Mouse (Mus musculus) neural tube, embryonic 11.5 days (tissue): ENCODE measurements around the gene Neurod1. TPM values are rescaled to one million over a fixed set of nuclear protein-coding genes. Genes with fewer than 3 reads are reported as not detected.

ENCODE experiments used
- ATAC-seq: fragments of 200-750 bp; cut with Nextera tagmentation; 2 replicates; pipeline ENCODE4 v1.8.0; 2017; ENCODE audit warnings: moderate number of reproducible peaks, mild to moderate bottlenecking, moderate TSS enrichment, moderate library complexity; ENCODE audit not compliant: insufficient read depth, low FRiP score, low TSS enrichment
- DNase-seq: peaks from one replicate; pipeline ENCODE4 v3.0.0-alpha.2; 2015; ENCODE audit warnings: low spot score
- H3K27ac ChIP-seq: fragments of 300-500 bp; sonication (generic); 2 replicates; pipeline ENCODE4 v1.5.1; 2014; ENCODE audit warnings: low read depth, mild to moderate bottlenecking, low read length
- H3K27me3 ChIP-seq: fragments of 300-500 bp; sonication (generic); 2 replicates; pipeline ENCODE4 v1.6.1; 2014; ENCODE audit warnings: mild to moderate bottlenecking, low read length, mixed read lengths; ENCODE audit not compliant: control insufficient read depth, insufficient read depth
- H3K36me3 ChIP-seq: fragments of 300-500 bp; sonication (generic); 2 replicates; pipeline ENCODE4 v1.6.1; 2014; ENCODE audit warnings: mild to moderate bottlenecking, low read length, moderate library complexity, mixed read lengths; ENCODE audit not compliant: control insufficient read depth, insufficient read depth
- H3K4me1 ChIP-seq: fragments of 300-500 bp; sonication (generic); 2 replicates; pipeline ENCODE4 v1.6.1; 2014; ENCODE audit warnings: low read length, mixed read lengths; ENCODE audit not compliant: control insufficient read depth, insufficient read depth
- H3K4me2 ChIP-seq: fragments of 300-500 bp; sonication (generic); 2 replicates; pipeline ENCODE4 v1.6.1; 2014; ENCODE audit warnings: low read depth, mild to moderate bottlenecking, moderate library complexity
- H3K4me3 ChIP-seq: fragments of 300-500 bp; sonication (generic); 2 replicates; pipeline ENCODE4 v1.5.1; 2014; ENCODE audit warnings: low read depth, low read length
- H3K9ac ChIP-seq: fragments of 300-500 bp; sonication (generic); 2 replicates; pipeline ENCODE4 v1.6.1; 2014; ENCODE audit warnings: mild to moderate bottlenecking, low read length
- H3K9me3 ChIP-seq: fragments of 300-500 bp; sonication (generic); 2 replicates; pipeline ENCODE4 v1.6.1; 2016; ENCODE audit warnings: low read length; ENCODE audit not compliant: control insufficient read depth
- WGBS: fragments of 180-500 bp; shearing (Covaris S2); extraction: QIAGEN DNeasy Blood & Tissue Kit; methylation state at CpG from one replicate; pipeline ENCODE4 v1.1.7; 2014; 5-methylcytosine and 5-hydroxymethylcytosine counted together
- polyA plus RNA-seq: library from polyadenylated mRNA; unstranded; fragments of >200 nt; fragmentation: Nextera tagmentation; extraction: Ambion mirVana; gene quantifications from 2 replicates; pipeline ENCODE4 v1.2.1, GENCODE M21; 2014

Gene Neurod1
- polyA plus RNA-seq, 1 experiment from 2014 or later = 44.8 TPM

GRCm38 (mm10) chr2:79429108-79429507 lies 27.4 kb downstream of the Neurod1 start:
- no peak overlapping the region for H3K27ac ChIP-seq
- H3K4me1 ChIP-seq = no peaks in the 10 kb centered on the region
- peak overlapping the region; percentile 59 for H3K4me2 ChIP-seq
- H3K27me3 ChIP-seq = no peaks in the 10 kb centered on the region
- H3K9me3 ChIP-seq = no peaks in the 10 kb centered on the region
- no peaks in the 10 kb centered on the region for H3K36me3 ChIP-seq
- peak overlapping the region; percentile 36 for H3K4me3 ChIP-seq
- WGBS = 8% methylated on average over 7 of the region's 7 CpGs
- DNase-seq = no peak
- peak; percentile 40 for ATAC-seq
- H3K9ac ChIP-seq = peak overlapping the region; percentile 53; the same call in 1 of the 2 replicates

- Histone ChIP-seq H3K27ac (no peak overlapping the region), H3K27me3 (no peaks in the 10 kb centered on the region), H3K9me3 (no peaks in the 10 kb centered on the region), H3K4me2 (peak overlapping the region; percentile 59), H3K36me3 (no peaks in the 10 kb centered on the region), H3K4me1 (no peaks in the 10 kb centered on the region), H3K4me3 (peak overlapping the region; percentile 36), H3K9ac (peak overlapping the region; percentile 53)
- peak; percentile 78 for ATAC-seq
- peak; percentile 45 for DNase-seq
- WGBS = under 1% methylated on average over 35 of the region's 35 CpGs
Observed at GRCm38 (mm10) chr2:79428569-79429104, 27.9 kb downstream of the Neurod1 start.

GRCm38 (mm10) chr2:79428022-79428421 lies 28.5 kb downstream of the Neurod1 start:
- Histone ChIP-seq H3K4me1 (no peaks in the 10 kb centered on the region), H3K9me3 (no peaks in the 10 kb centered on the region), H3K9ac (no peak overlapping the region), H3K36me3 (no peaks in the 10 kb centered on the region), H3K4me3 (no peak overlapping the region), H3K27me3 (no peaks in the 10 kb centered on the region), H3K27ac (no peak overlapping the region), H3K4me2 (no peak overlapping the region)
- DNase-seq = no peak
- ATAC-seq = no peak
- 22% methylated on average over 6 of the region's 6 CpGs for WGBS

DNA sequence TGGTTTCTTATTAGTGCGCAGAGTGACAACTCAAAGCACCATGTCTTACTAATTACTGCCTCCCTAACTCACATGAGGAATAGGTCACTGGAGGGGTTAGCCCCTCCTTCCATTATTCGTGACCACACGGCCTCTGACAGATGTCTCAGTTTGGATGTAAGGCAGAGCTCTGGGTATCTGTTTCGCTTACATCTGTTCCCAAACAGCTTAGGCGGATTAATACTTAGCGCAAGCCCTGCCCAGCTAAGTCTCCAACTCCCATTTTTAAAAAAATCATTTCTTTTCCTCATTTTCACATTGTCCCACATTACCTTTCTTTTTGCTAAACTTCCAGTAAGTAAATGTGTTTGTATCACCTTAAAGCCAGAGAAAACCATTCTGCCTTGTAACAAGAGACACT lies 34.9 kb downstream of the Neurod1 start:
- no peaks in the 10 kb centered on the region for H3K9me3 ChIP-seq
- H3K9ac ChIP-seq = no peak overlapping the region
- H3K4me3 ChIP-seq = no peak overlapping the region
- no peaks in the 10 kb centered on the region for H3K4me1 ChIP-seq
- H3K27ac ChIP-seq = no peak overlapping the region
- no peaks in the 10 kb centered on the region for H3K36me3 ChIP-seq
- H3K4me2 ChIP-seq = no peak overlapping the region
- ATAC-seq = no peak
- DNase-seq = no peak
- H3K27me3 ChIP-seq = no peaks in the 10 kb centered on the region
- WGBS = 47% methylated on average over 6 of the region's 6 CpGs

GRCm38 (mm10) chr2:79414505-79414904 lies 42.0 kb downstream of the Neurod1 start:
- WGBS = 86% methylated on average over 7 of the region's 7 CpGs
- Histone ChIP-seq H3K27ac (no peak overlapping the region), H3K4me3 (no peak overlapping the region), H3K9me3 (no peaks in the 10 kb centered on the region), H3K4me2 (no peak overlapping the region), H3K27me3 (no peaks in the 10 kb centered on the region), H3K36me3 (no peaks in the 10 kb centered on the region), H3K4me1 (no peaks in the 10 kb centered on the region), H3K9ac (no peak overlapping the region)
- ATAC-seq (no peak), DNase-seq (no peak)

- no peaks in the 10 kb centered on the region for H3K27me3 ChIP-seq
- no peak for ATAC-seq
- no peak overlapping the region for H3K4me3 ChIP-seq
- no peaks in the 10 kb centered on the region for H3K4me1 ChIP-seq
- no peak overlapping the region for H3K9ac ChIP-seq
- no peaks in the 10 kb centered on the region for H3K9me3 ChIP-seq
- H3K27ac ChIP-seq = no peak overlapping the region
- 89% methylated on average over 3 of the region's 3 CpGs for WGBS
- no peaks in the 10 kb centered on the region for H3K36me3 ChIP-seq
- H3K4me2 ChIP-seq = no peak overlapping the region
- no peak for DNase-seq
Observed at GRCm38 (mm10) chr2:79410903-79411255, 45.7 kb downstream of the Neurod1 start.

GRCm38 (mm10) chr2:79410247-79410902 lies 46.2 kb downstream of the Neurod1 start:
- ATAC-seq (no peak), DNase-seq (no peak)
- Histone ChIP-seq H3K4me2 (no peak overlapping the region), H3K36me3 (no peaks in the 10 kb centered on the region), H3K27me3 (no peaks in the 10 kb centered on the region), H3K4me3 (no peak overlapping the region), H3K9me3 (no peaks in the 10 kb centered on the region), H3K27ac (no peak overlapping the region), H3K9ac (no peak overlapping the region), H3K4me1 (no peaks in the 10 kb centered on the region)
- 81% methylated on average over 15 of the region's 15 CpGs for WGBS

DNA sequence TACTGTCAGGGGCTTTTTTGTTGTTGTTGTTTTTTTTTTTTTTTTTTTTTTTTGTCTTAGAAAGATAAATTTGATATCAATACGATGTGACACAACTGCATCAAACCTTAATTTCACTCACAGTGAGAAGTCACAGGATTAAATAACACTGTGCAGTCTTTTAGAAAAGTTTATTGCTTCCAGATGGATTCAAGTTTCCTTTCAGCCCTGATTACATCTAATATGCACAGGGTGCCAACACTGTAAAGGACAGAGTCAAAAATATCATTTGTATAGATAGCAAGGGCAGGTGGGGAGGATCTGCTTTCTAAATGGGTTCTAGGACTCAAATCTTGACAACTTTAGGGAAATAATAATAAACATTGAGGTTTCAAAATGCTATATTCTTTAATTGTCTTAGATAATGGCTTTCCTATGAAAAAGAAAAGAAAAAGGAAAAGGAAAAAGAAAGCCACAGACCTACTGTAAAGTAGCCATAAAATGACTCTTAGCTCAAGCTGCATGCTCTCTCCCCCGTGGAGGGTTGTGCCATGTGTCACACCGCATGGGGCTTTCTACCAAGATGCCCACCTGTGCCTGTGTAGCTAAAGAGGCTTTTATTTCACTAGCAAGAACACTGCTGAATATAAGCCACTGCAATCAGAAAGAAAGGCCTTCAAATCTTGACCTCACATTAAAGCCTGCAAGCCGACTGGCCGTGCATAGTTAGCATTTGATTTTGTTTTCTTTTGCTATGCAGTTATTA lies 50.7 kb downstream of the Neurod1 start:
- no peaks in the 10 kb centered on the region for H3K4me1 ChIP-seq
- WGBS = 66% methylated on average over 5 of the region's 5 CpGs
- H3K4me3 ChIP-seq = no peak overlapping the region
- H3K9ac ChIP-seq = no peak overlapping the region
- H3K27ac ChIP-seq = no peak overlapping the region
- no peak overlapping the region for H3K4me2 ChIP-seq
- H3K36me3 ChIP-seq = no peaks in the 10 kb centered on the region
- no peaks in the 10 kb centered on the region for H3K27me3 ChIP-seq
- ATAC-seq (no peak), DNase-seq (no peak)
- H3K9me3 ChIP-seq = no peaks in the 10 kb centered on the region
